Mouse (Mus musculus): Measurements from ENCODE around the gene Stk38l.
A peak's percentile ranks its signal among the peaks of the same experiment; 100 is the strongest.

Gene Stk38l

DNA sequence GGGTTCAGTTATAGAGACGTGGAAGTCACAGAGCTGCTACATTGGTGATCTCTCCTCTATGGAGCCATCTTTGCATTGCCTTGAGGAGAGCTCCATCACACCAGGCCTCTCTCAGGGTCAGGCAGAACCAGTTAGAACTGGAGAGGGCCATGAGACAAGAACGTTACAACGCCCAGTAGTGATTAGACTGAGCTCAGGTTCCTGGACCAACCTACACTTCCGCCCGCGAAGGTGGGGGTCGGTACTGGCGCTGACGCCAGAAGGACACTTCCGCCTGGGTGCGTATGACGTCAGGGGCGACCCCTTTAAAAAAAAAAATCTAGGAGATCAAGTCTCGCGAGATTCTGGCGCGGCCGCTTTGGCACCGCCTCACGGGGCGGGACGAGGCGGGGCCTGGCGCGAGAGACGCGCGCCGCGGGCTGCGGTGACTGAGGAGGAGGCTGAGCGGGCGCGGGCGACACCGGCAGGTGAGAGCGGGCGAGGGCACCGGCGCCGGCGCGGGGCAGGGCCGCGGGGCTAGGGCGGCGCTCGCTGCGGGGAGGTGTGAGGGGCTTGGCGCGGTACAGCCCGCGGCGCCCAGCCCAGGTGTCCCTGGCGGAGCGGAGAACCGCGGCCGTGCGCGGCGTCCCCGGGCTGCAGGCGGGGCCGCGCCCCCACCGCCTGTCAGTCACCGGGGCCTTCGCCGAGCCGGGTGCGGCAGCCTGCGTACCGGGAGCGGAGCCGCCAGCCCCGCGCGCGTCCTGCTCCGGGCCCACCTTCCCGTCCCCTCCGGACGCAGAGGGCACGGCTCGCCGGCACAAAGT is at the start of gene Stk38l:
Gene Stk38l, plus strand, starts transcription at position 415 of the 803 bp plus-strand sequence.
- DNase-seq (ENCODE audit: low spot score in 2 of 2): peak; percentile 85 to 89

DNA sequence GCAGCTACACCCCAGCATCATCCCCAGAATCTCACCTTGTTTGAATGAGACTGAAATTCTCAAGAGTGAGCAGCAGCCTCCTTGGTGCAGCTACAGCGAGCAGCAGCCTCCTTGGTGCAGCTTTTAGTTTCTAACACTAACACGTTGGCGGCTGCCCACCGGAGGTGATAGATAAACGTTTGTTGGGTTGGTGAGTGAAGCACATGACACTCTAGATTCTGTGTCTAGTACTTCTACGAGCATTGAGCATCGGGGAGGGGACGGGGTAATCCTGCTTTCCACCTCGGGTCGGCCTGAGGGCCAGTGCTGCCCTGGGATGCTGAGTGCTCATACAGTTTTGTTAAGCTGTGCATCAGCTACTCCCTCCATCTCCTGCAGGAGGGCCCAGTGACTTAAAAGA is 47.9 kb upstream of the Stk38l start:
- DNase-seq (ENCODE audit: low spot score in 2 of 2): no peak

- no peak for DNase-seq (ENCODE audit: low spot score in 2 of 2)
These were observed 46.4 kb upstream of the Stk38l start for GRCm38 (mm10) chr6:146678136-146679070.

- DNase-seq (ENCODE audit: low spot score in 2 of 2): no peak
These were observed 40.9 kb upstream of the Stk38l start for GRCm38 (mm10) chr6:146683881-146684280.

DNA sequence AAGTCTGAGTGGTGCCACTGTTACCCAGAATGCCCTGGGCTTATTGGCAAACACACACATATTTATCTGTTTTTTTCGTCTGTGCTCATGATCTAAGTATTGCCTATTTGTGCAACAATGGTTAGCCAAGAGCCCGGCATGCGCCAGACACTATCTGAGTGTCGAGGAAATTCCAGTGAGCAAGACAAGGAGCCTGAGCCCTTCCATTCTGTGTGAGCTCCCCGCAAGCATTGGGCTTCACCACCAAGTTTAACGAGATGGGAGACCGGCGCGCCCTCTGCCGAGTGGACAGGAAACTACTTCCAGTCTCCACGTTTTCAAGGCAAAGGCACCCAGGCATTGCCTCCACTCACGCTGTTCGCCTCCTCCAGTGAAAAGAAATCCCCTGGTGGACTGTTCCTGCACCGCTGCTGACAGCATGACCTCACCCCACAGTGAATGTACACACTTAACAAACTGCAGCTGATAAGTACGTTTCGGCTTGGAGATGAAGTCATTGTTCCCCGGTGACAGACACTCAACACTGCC is 39.0 kb upstream of the Stk38l start:
- DNase-seq (ENCODE audit: low spot score in 2 of 2): peak; percentile 25 to 37

GRCm38 (mm10) chr6:146686463-146687196 is 38.2 kb upstream of the Stk38l start:
- no peak for DNase-seq (ENCODE audit: low spot score in 2 of 2)

DNA sequence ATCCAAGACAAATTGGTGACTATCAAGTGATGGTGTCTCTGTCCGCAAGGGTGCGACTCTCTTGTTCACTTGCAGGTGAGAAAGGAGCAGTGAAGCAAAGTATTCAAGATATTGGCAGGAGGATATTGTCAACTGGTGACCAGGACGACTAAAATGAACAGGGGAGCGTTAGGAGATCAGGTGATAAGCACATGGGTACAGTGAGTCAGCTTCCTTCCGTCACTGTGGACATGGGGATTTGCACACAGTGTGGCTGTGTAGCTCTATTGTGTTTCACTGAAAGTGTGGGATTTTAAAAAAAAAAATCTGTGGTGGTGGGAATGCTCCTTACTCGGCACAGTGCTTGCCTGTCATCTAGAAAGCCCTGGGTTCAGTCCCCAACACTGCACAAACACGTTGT is 36.8 kb upstream of the Stk38l start:
- no peak for DNase-seq (ENCODE audit: low spot score in 2 of 2)

GRCm38 (mm10) chr6:146688861-146689260 is 35.9 kb upstream of the Stk38l start:
- DNase-seq (ENCODE audit: low spot score in 2 of 2): no peak

DNA sequence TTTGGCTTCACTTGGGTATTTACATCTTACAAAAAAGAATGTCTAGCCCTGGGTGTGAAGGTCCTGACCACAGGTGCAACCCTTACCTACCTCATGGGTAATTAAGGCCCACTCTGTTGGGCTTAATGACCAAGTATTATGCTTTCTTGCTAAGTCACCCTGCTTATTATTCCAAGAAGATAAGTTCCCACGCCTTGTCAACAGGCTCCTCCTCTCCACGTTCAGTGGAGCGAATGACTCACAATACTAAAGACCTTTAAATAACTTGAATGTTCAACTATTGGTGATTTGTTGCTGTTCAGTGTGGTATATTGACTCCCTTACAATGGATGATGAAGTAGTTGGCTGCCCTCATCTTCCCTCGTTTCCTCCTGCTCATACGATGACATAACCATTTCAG is 27.0 kb upstream of the Stk38l start:
- DNase-seq (ENCODE audit: low spot score in 2 of 2): no peak

DNA sequence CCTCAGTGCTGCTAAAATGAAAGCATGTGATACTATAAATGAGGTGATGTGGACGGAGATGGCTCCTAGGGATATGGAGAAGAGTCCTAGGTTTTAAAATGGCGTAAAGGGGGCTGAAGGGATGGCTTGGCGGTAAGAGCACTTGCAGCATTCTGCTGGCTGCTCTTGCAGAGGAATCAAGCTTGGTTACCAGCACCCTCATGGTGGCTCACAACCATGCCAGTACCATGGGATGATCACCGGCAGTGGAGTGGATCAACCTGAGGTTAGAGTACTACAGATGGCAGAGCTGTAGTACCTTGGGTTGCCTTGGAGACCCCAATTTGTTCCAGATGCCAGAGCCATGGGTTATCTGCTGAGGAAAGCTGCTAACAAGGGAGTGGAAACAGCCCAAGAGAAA is 26.4 kb upstream of the Stk38l start:
- DNase-seq (ENCODE audit: low spot score in 2 of 2): no peak

DNA sequence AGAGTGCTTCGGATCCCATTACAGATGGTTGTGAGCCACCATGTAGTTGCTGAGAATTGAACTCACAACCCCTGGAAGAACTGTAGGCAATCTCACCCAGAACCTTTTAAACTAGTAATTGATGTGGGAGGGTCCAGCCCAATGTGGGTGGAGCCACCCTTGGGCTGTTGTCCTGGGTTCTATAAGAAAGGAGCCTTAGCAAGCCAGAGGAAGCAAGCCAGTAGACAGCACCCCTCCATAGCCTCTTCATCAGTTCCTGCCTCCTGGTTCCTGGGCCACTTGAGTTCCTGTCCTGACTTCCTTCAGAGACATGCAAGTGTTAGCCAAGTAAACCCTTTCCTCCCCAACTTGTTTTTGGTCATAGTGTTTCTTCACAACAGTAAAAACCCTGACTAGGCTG is 24.3 kb upstream of the Stk38l start:
- no peak for DNase-seq (ENCODE audit: low spot score in 2 of 2)

GRCm38 (mm10) chr6:146702126-146702881 is 22.5 kb upstream of the Stk38l start:
- no peak for DNase-seq (ENCODE audit: low spot score in 2 of 2)

- no peak for DNase-seq (ENCODE audit: low spot score in 2 of 2)
These were observed 21.4 kb upstream of the Stk38l start for GRCm38 (mm10) chr6:146703351-146703750.

DNA sequence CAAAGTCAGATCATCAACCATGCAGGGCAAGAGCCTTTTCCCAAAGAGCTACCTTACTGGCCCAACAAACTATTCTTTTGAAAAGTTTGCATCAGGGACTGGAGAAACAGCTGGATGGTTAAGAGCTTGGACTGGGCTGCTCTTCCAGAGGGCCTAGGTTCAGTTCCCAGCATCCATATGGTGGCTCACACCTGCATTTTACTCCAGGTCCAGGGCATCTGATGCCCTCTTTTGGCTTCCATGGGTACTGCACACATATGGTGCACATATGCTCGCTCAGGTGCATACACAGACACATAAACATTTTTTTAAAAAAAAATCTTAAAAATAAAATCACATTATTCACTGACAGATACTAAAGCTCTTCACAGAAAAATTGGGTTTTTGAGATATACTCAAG is 19.2 kb upstream of the Stk38l start:
- no peak for DNase-seq (ENCODE audit: low spot score in 2 of 2)

DNA sequence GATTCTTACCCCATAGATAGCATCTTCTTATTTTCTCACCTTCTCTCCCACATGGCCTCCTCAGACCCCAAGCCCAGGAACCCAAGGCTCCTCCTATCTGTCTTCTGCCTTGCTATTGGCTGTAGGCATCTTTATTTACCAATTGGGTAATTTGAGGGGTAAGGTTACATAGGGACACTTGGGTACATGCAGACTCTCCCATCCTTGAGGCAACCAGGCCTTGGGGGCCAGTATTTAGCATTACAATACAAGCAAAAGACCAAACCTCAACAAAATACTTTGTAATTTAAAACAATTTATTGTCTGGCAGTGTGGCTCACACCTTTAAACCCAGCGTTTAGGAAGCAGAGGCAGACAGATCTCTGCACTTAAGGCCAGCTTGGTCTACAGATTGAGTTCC is 5.2 kb upstream of the Stk38l start:
- DNase-seq (ENCODE audit: low spot score in 2 of 2): no peak

DNA sequence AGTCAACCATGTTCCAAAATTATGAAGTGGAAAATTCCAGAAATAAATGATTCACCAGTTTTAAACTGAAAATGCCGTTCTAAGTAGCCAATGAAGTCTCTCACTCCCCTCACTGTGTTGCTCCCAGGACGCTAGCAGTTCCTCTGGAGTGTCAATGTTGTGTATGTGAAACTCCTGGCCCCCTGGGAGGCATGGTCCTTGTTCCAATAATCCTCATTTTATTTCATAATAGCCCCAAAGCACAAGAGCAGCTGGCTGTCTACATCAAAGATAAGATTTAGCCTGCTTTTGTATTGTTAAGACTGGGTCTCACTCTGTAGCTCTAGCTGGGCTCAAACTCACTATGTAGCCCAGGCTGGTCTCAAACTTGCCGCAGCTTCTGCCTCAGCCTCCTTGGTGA is 990 bp upstream of the Stk38l start:
- no peak for DNase-seq (ENCODE audit: low spot score in 2 of 2)

DNA sequence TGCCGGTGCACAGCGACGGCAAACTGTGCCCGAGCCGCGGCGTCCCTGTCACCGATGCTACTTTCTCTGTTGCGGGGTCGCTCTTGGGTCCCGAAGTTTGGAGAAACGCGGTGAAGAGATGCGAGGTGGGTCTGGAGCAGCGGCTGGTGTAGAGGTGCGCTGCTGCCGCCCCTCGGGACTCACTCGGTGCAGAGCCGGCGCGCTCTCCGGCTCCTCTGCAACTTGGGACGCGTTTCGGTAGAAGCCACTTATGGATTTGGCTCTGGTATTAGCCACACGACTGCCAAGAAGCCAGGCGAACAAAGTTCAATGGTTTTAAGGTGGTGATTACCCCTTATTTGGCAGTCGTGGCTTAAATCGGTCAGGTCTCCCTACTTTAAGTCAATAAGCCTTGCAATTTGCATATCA is 593 bp downstream of the Stk38l start:
- DNase-seq (ENCODE audit: low spot score in 2 of 2): peak; percentile 14 to 57

GRCm38 (mm10) chr6:146731031-146731430 is 6.2 kb downstream of the Stk38l start:
- no peak for DNase-seq (ENCODE audit: low spot score in 2 of 2)

DNA sequence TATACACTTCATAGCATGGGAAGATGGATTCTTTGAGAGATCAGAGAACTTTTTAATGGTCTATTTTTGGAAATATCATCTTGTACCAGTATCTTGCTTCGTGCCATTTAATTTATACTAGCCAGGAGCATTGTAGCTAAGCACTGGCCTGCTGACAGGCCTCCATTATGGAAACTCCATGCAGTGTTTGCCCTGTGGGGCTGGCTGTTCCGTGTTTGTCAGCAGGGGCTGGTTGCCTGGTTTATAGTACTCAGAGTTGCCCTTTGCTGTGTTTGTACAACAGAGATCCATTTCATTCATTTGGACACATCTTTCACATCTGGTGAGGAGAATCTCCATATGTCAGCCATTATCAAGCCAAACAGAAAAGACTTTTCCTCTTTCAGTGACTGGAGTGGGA is 6.9 kb downstream of the Stk38l start:
- DNase-seq (ENCODE audit: low spot score in 2 of 2): no peak

DNA sequence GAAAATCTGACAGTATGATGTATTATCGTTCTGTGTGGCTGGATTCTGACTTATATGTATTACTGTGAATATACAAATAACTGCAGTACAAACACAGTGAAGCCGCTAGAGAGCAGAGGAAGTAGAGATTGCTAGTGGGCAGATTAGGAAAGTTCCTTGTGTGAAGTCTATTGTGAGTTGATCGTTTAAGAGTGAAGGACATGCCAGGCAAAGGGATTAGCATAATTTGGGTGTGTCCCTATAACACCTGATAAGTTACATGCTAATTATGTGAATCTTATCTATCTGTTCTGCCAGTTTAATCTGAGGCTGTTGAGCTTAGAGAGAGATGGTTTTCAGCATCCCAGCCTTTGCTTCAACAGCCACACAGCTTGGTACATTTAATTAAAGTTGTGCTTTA is 7.4 kb downstream of the Stk38l start:
- no peak for DNase-seq (ENCODE audit: low spot score in 2 of 2)

DNA sequence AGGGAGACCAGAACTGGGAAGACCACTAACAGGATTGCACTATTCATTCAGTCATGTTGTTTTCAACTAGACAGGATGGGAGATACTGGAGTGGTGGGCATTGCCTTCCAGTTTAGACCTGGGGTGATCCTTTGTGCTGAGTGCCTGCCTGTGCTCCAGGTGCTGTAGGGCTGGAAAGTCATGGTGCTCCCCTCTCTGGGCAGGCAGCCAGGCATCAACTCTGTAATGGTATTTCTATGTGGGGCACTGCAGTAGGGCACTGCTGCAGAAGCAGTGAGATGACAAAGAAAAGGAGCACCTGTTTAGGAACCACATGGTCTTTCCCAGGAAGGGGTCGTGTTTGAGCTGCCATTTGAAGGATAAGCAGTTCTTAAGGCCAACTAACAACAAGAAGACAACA is 7.9 kb downstream of the Stk38l start:
- DNase-seq (ENCODE audit: low spot score in 2 of 2): no peak
